1 mouse cellular context compared by ENCODE assay signal in the genomic region with DNA sequence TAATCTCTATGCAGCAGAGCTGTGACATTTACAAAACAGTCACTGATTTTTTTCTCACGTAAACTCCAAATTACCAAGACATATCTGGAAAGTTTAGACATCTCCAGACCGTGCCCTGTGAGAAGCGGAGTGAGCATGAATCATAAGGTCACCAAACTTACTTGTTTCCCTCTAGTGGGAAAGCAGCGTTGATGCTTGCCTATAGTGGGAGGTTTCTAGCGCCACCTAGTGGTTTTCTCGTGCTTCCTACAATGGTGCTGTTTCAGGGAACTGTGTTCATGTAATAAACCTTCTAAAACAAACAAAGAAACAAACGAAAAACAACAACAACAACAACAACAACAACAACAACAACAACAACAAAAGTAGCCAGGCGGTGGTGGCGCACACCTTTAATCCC.
TF ChIP-seq lines count a peak whose summit lies in the region.

No protein-coding gene starts in this region.

TF ChIP-seq in CH12.LX, 34 proteins besides CTCF, POLR2A, EP300 and RAD21 (continued from another document):
- TF ChIP-seq BHLHE40 (IDR thresholded peaks at IDR 0.05; ENCODE audit: low read depth, low read length) (no peak), MYC (IDR thresholded peaks at IDR 0.05; ENCODE audit: low read depth, low read length) (no peak), MAZ (IDR thresholded peaks at IDR 0.05; ENCODE audit: low read depth, low read length) (no peak)
TF ChIP-seq in CH12.LX: peak in this region for 3.
